Mouse (Mus musculus): ENCODE measurements around the gene Rabl2.

Gene Rabl2

GRCm38 (mm10) chr15:89591723-89592455 is at the start of gene Rabl2:
TSS of gene Rabl2 (minus strand) at chr15:89591923.
- DNase-seq (ENCODE audit: low spot score), result peak; percentile 95

- DNase-seq (ENCODE audit: low spot score), result peak; percentile 61
These were observed 31.9 kb upstream of the Rabl2 start for GRCm38 (mm10) chr15:89623626-89623959.

DNA sequence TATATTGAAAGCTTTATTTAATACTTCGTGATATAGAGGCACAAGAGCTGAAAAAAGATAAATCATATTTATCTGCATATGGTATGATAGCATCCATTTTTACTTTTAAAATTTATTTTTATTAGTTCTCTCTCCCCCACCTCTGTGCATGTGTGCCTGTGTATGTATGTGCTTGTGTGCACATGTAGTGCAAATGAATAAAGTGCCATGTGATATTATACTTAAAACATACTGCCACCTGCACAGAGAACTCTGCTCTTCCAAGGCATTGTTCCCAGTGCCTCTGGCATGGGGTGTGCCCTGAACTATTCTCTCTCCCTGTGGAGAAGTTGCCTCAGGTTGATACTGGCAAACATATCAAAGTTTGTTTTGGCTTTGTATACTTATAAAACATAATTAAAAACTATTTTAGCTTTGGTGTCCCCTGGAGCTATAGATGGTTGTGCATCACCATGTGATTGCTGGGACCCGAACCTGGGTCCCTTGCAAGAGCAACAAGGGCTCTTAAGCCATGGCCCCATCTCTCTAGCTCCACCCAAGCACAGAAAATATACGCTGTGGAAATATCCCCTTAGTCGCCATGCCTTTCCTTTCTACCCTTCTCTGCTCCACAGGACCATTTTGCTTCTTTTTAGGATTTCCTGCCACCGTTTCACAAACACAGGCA is 31.4 kb upstream of the Rabl2 start:
- DNase-seq (ENCODE audit: low spot score), result no peak

DNA sequence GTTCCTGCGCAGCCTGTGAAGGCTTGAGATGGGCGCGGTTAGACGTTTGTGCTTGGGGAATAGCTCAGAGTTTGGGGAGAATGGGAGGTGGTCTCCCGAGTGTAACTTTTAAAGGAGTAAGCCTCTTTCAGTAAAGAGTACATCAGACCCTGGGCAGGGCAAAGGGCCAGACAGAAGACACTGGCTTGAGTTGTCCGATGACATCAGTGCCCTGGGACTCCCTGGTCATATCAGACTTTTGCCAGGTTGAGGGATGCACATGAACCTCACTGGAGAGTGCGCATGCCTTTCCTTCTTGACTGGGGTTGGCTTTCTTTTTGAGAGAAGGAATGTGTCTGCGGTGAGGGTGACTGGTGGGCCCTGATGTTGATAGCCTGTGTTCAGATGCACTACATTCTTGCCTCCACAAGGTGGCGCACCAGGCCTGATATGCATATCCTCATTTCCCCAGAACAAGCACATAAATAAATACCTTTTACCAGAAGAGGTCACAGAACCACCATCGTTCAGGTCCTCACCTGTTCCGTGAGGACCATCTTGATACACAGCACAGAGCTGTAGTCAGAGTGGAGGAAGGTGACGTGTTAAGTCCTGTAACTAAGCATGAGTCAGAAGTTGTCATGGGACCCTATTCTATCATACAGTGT is 30.7 kb upstream of the Rabl2 start:
- DNase-seq (ENCODE audit: low spot score), result no peak

DNA sequence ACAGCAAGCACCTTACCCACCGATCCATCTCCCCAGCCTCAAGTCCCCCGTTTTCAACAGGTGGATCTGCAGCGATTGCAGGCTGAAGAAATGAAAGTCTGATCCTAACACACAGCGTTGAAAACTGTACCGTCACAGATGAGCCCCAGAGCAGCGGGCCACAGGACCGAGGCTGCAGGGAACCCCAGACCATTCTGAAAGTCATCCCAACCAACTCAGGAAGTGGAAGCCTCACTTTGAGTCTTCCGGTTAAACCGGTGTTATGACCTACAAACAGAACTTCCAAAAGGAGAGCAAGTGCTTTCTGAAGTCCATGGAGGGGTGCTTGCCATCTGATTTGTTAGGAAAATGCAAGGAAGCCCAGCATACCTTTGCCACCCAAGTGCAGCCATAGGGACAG is 16.2 kb upstream of the Rabl2 start:
- DNase-seq (ENCODE audit: low spot score), result no peak

DNA sequence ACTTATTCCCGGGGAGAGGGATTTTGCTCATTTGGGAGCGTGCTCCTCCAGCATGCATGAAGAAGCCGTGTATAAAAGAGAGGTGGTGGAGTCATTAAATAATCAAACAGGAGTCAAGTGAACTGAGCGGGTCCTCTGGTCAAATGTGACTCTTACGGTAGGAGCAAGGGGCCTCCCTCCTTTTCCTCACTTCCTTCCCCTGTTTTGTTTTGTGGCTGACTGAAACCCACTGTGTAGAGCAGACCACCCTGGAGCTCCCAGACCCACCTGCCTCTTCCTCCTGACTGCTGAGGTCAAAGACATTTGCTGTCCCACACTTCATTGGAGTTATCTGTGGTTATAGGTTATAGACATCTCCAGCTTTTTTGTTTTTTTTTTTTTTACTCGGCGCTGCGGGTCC is 15.8 kb upstream of the Rabl2 start:
- no peak for DNase-seq (ENCODE audit: low spot score)

DNA sequence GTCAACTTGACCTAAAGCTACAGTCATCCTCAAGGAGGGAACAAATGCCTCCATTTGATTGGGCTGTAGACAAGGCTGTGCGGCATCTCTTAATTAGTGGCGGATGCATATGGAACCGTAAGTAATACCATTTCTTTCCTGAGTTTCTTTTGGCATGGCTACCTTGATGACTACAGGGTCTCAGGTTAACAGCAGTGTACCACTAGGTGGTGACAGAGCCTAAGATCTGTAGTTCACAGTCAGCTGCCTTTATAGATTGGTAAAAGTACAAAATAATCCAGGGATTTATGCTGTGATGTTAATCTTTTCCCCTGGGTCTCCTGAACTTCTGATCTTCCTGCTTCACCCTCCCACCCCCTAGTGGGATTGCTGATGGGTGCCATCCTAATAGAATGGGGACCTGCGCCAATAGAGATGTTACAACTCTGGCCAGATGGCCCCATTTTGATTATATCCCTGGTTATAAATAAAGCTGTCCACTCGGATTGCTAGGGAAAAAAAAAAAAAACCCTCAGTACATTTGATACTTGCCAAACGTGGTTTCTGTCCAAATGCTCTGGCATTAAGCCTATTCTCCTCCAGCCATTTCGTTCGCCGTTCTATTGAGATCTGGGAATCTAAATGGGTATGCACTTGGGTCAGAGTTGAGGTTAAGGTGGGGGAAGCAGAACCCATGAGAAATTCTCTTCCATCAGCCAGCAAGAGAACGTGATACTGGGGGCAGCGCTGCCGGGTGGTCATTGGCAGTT is 14.3 kb upstream of the Rabl2 start:
- DNase-seq (ENCODE audit: low spot score), result no peak

- no peak for DNase-seq (ENCODE audit: low spot score)
These were observed 825 bp upstream of the Rabl2 start for GRCm38 (mm10) chr15:89592548-89592947.

GRCm38 (mm10) chr15:89591317-89591716 is 406 bp downstream of the Rabl2 start:
- no peak for DNase-seq (ENCODE audit: low spot score)

- no peak for DNase-seq (ENCODE audit: low spot score)
These were observed 2.6 kb downstream of the Rabl2 start for GRCm38 (mm10) chr15:89589146-89589545.

DNA sequence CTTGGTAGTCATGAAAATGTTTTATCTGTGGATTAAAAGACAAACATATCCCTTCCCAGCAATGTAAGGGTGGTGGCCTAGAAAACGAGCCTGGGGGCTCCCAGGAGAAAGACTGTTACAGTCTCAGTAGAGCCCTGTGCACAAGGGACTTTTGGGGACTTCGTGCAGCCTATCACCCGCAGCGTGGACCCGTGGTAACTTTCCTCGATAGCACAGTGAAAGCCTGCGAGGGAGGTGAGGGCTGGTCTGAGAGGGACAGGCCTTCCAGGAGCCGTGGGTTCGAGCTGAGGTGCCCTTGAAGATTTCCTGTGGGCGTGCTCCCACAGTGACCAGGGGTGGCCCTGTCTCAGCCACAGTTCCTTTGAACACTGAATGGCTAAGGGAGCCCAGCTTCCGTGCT is 6.1 kb downstream of the Rabl2 start:
- DNase-seq (ENCODE audit: low spot score), result no peak

DNA sequence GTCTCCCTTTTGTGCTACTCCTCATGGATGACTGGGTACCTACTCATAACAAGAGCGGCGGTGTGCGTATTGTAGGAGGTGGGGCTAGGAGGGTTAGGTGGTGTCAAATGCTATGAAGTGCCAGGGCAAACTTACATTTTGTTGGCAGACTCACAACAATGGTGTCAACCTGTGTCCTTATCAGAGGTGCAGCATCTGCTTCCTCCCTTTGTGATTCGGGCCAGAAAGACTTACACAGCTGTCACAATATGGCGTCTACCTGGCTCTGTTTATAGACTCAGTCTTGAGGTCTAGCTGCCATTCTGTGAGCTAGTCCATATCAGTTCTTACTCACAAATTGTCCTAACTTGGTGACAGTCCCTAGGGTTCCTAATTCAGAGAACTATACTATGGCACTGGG is 6.6 kb downstream of the Rabl2 start:
- no peak for DNase-seq (ENCODE audit: low spot score)

GRCm38 (mm10) chr15:89582494-89582893 is 9.2 kb downstream of the Rabl2 start:
- DNase-seq (ENCODE audit: low spot score), result no peak

- DNase-seq (ENCODE audit: low spot score), result no peak
These were observed 19.6 kb downstream of the Rabl2 start for GRCm38 (mm10) chr15:89572147-89572546.

GRCm38 (mm10) chr15:89568114-89568513 is 23.6 kb downstream of the Rabl2 start, which contains the start of gene Acr:
TSS of gene Acr (plus strand) at chr15:89568326.
- DNase-seq (ENCODE audit: low spot score), result no peak

GRCm38 (mm10) chr15:89559202-89559731 is 32.5 kb downstream of the Rabl2 start:
- DNase-seq (ENCODE audit: low spot score), result no peak

GRCm38 (mm10) chr15:89557996-89558390 is 33.7 kb downstream of the Rabl2 start:
- DNase-seq (ENCODE audit: low spot score), result no peak

GRCm38 (mm10) chr15:89557179-89557995 is 34.3 kb downstream of the Rabl2 start:
- DNase-seq (ENCODE audit: low spot score), result no peak

- no peak for DNase-seq (ENCODE audit: low spot score)
These were observed 35.1 kb downstream of the Rabl2 start for GRCm38 (mm10) chr15:89556401-89557178.

DNA sequence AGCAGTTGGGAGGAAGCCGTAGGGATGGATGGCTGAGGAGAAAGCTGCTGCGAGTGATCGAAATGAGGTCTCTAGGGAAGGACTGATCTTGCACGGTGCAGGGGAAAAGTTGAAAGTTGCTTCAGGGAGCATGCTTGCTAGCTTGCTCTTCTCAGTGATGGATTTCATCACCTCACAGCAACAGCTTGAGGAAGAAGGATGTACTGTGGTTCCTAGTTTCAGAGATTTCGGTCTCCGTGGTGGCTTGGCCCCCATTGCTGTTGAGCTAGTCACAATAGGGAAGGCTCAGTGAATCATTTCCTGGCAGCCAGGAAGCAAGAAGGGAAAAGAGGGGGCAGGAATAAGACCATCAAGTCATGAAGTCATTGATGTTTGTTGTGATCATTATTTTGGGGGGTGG is 36.1 kb downstream of the Rabl2 start:
- no peak for DNase-seq (ENCODE audit: low spot score)

DNA sequence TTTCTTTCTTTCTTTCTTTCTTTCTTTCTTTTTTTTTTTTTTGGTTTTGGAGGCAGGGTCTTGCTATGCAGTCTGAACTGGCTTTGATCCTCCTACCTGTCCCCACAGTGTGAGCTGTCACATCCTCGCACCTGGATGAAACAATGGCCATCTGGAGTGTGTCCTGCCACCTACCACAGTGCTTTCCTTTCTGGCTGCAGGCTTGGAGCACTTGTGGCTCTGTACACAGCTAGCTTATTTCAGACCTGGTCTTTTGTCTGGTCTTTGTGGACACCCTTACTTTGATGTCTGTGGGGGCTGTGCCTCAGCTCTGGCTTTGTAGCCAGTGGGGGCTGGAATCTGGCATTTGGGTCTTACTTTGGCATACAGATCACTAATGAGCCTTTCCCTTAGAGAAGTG is 40.0 kb downstream of the Rabl2 start:
- no peak for DNase-seq (ENCODE audit: low spot score)
